Mouse (Mus musculus) left cerebral cortex, adult 2 months (tissue): ENCODE data around the gene Sptbn1. TPM values are rescaled to one million over a fixed set of nuclear protein-coding genes. Genes with fewer than 3 reads are reported as not detected.

Experiments used
- DNase-seq, 2 experiments: peaks; one replicate each; pipeline ENCODE4 v3.0.0; 2021 to 2022; ENCODE audit warnings: low spot score in 2 of 2, mixed read lengths in 1 of 2; ENCODE audit errors: extremely low spot score in 1 of 2
- H3K27ac ChIP-seq: fragments of 200-600 bp; 2 replicates; pipeline ENCODE4 v1.8.1; 2022
- H3K4me3 ChIP-seq: fragments of 200-600 bp; 2 replicates; pipeline ENCODE4 v1.8.1; 2022
- CTCF ChIP-seq: fragments of 200-600 bp; IDR thresholded peaks from 2 replicates; pipeline ENCODE4 v1.8.1; 2022; ENCODE audit warnings: antibody characterized with exemption, mild to moderate bottlenecking, moderate library complexity
- intact Hi-C: fragments of 180-260 bp; cut with DNase I; formaldehyde crosslinking; loops from one replicate; pipeline ENCODE4 v1.15.1; 2025
- long read RNA-seq, 2 experiments: library from polyadenylated mRNA; stranded (forward); transcript quantifications; one replicate each; pipeline ENCODE4 v2.0.0; 2021; ENCODE audit warnings: borderline mapping rate in 2 of 2
- total RNA-seq, 2 experiments: library from RNA; stranded (reverse); gene quantifications; 2 replicates each; pipeline ENCODE4 v1.2.3; 2021

Sptbn1 gene
- 100 to 1,000 TPM; 601 to 602 TPM for total RNA-seq
- long read RNA-seq, experiment 1, full-length matches to known transcripts: 107 of 290 reads
- long read RNA-seq, experiment 1, partial matches to known transcripts: 151 of 290 reads
- long read RNA-seq, experiment 1, other reads (novel, unspliced or antisense): 32 of 290 reads
- long read RNA-seq, experiment 2, full-length matches to known transcripts: 128 of 305 reads
- long read RNA-seq, experiment 2, partial matches to known transcripts: 134 of 305 reads
- long read RNA-seq, experiment 2, other reads (novel, unspliced or antisense): 43 of 305 reads

- Histone ChIP-seq H3K27ac (peak within 1 kb of the TSS; percentile 100), H3K4me3 (peak within 1 kb of the TSS; percentile 63)
- peak; percentile 83 to 87 for DNase-seq
- intact Hi-C loops: loop anchor here (1.0 to 5.0 kb wide), 8 partner anchors 104 to 381 kb away; partner anchors contain the start of gene Acyp2
- TF ChIP-seq CTCF: no peak
Measured at GRCm38 (mm10) chr11:30267892-30268647, at the start of gene Sptbn1. Gene Sptbn1 (minus strand): TSS chr11:30268175.

GRCm38 (mm10) chr11:30294279-30294678 lies 26.3 kb upstream of the Sptbn1 start:
- intact Hi-C loops: loop anchor here (10.0 kb wide), 1 partner anchor 249 kb away; no protein-coding TSS in a partner anchor
- H3K27ac ChIP-seq: no peak overlapping the region
- DNase-seq: no peak
- no peak overlapping the region for H3K4me3 ChIP-seq
- TF ChIP-seq CTCF: no peak

GRCm38 (mm10) chr11:30292221-30293160 lies 24.5 kb upstream of the Sptbn1 start:
- no peak for TF ChIP-seq CTCF

GRCm38 (mm10) chr11:30291155-30291554 lies 23.2 kb upstream of the Sptbn1 start:
- no peak for DNase-seq
- TF ChIP-seq CTCF: no peak
- Histone ChIP-seq H3K4me3 (no peak overlapping the region), H3K27ac (peak overlapping the region; percentile 71)
- intact Hi-C loops: loop anchor here (10.0 kb wide), 1 partner anchor 246 kb away; no protein-coding TSS in a partner anchor

More at GRCm38 (mm10) chr11:30292221-30293160, 24.5 kb upstream of the Sptbn1 start:
- H3K27ac ChIP-seq: peak overlapping the region; percentile 71; the same call in 1 of the 2 replicates
- no peak overlapping the region for H3K4me3 ChIP-seq
- DNase-seq: no peak
- intact Hi-C loops: loop anchor here (10.0 kb wide), 1 partner anchor 248 kb away; no protein-coding TSS in a partner anchor

GRCm38 (mm10) chr11:30289470-30290431 lies 21.8 kb upstream of the Sptbn1 start:
- H3K27ac ChIP-seq: peak overlapping the region; percentile 64
- no peak overlapping the region for H3K4me3 ChIP-seq
- DNase-seq: no peak
- intact Hi-C loops: loop anchor here (10.0 kb wide), 1 partner anchor 245 kb away; no protein-coding TSS in a partner anchor
- TF ChIP-seq CTCF: no peak

GRCm38 (mm10) chr11:30288075-30288474 lies 20.1 kb upstream of the Sptbn1 start:
- intact Hi-C loops: no loop called here
- TF ChIP-seq CTCF: no peak
- Histone ChIP-seq H3K27ac (no peak overlapping the region), H3K4me3 (no peak overlapping the region)
- DNase-seq: no peak

- intact Hi-C loops: no loop called here
- Histone ChIP-seq H3K4me3 (no peak overlapping the region), H3K27ac (no peak overlapping the region)
- no peak for TF ChIP-seq CTCF
- DNase-seq: no peak
Measured at GRCm38 (mm10) chr11:30283710-30284109, 15.7 kb upstream of the Sptbn1 start.

GRCm38 (mm10) chr11:30281096-30281495 lies 13.1 kb upstream of the Sptbn1 start:
- no peak for DNase-seq
- H3K4me3 ChIP-seq: no peak overlapping the region
- no peak for TF ChIP-seq CTCF
- H3K27ac ChIP-seq: no peak overlapping the region
- intact Hi-C loops: no loop called here

- intact Hi-C loops: no loop called here
- Histone ChIP-seq H3K27ac (no peak overlapping the region), H3K4me3 (no peak overlapping the region)
- DNase-seq: no peak
- no peak for TF ChIP-seq CTCF
Measured at GRCm38 (mm10) chr11:30279278-30279677, 11.3 kb upstream of the Sptbn1 start.

- H3K4me3 ChIP-seq: no peak overlapping the region
- peak overlapping the region; percentile 60; the same call in 1 of the 2 replicates for H3K27ac ChIP-seq
- DNase-seq: no peak
- intact Hi-C loops: no loop called here
- no peak for TF ChIP-seq CTCF
Measured at GRCm38 (mm10) chr11:30275436-30276031, 7.6 kb upstream of the Sptbn1 start.
